Mouse (Mus musculus): ENCODE data around the gene Rsph4a. TPM values are rescaled to one million over a fixed set of nuclear protein-coding genes. Genes with fewer than 3 reads are reported as not detected.
"Not testable (repeated sequence)": the region's sequence is repeated elsewhere in the genome, so short reads cannot be mapped to it uniquely, and the experiment has no call there.

Gene Rsph4a
- polyA plus RNA-seq (2012; rRNA removed) = 0.05 TPM in 1 of 2 replicates, not detected in the other

- 6% methylated on average over 17 of the region's 17 CpGs for WGBS
- TF ChIP-seq CTCF (IDR thresholded peaks at IDR 0.05; ENCODE audit: extremely low read depth, insufficient read length, insufficient replicate concordance, low read depth, low read length) (no peak), POLR2A (IDR thresholded peaks at IDR 0.05; ENCODE audit: low read depth, low read length) (no peak)
- Histone ChIP-seq H3K4me3 (ENCODE audit: low read depth, low read length) (peak within 1 kb of the TSS; percentile 15), H3K36me3 (ENCODE audit: control insufficient read depth, insufficient read depth, low read length) (no peaks in the 10 kb centered on the region), H3K4me1 (ENCODE audit: control insufficient read depth, insufficient read depth, insufficient read length, low read length) (peaks cover 2% of the 10 kb centered on the region; the same call in 1 of the 2 replicates), H3K27ac (ENCODE audit: insufficient read depth, low read depth, low read length) (no peak within 1 kb of the TSS), H3K27me3 (ENCODE audit: control insufficient read depth, insufficient read depth, low read length) (no peaks in the 10 kb centered on the region)
Measured at GRCm38 (mm10) chr10:33904530-33905481, at the start of gene Rsph4a. TSS of gene Rsph4a (plus strand) at chr10:33905111.

- no peak within 1 kb of the TSS for H3K27ac ChIP-seq (ENCODE audit: insufficient read depth, low read depth, low read length)
- no peak within 1 kb of the TSS for H3K4me3 ChIP-seq (ENCODE audit: low read depth, low read length)
- no peaks in the 10 kb centered on the region for H3K27me3 ChIP-seq (ENCODE audit: control insufficient read depth, insufficient read depth, low read length)
- no peaks in the 10 kb centered on the region for H3K36me3 ChIP-seq (ENCODE audit: control insufficient read depth, insufficient read depth, low read length)
- H3K4me1 ChIP-seq (ENCODE audit: control insufficient read depth, insufficient read depth, insufficient read length, low read length) = no peaks in the 10 kb centered on the region
- no peak for TF ChIP-seq POLR2A (IDR thresholded peaks at IDR 0.05; ENCODE audit: low read depth, low read length)
- no peak for TF ChIP-seq CTCF (IDR thresholded peaks at IDR 0.05; ENCODE audit: extremely low read depth, insufficient read length, insufficient replicate concordance, low read depth, low read length)
Measured at GRCm38 (mm10) chr10:33857421-33857820, 47.5 kb upstream of the Rsph4a start, which contains the start of gene Sult3a1. TSS of gene Sult3a1 (plus strand) at chr10:33857721.

- TF ChIP-seq CTCF (IDR thresholded peaks at IDR 0.05; ENCODE audit: extremely low read depth, insufficient read length, insufficient replicate concordance, low read depth, low read length) (no peak), POLR2A (IDR thresholded peaks at IDR 0.05; ENCODE audit: low read depth, low read length) (no peak)
- Histone ChIP-seq H3K27me3 (ENCODE audit: control insufficient read depth, insufficient read depth, low read length) (no peaks in the 10 kb centered on the region), H3K4me1 (ENCODE audit: control insufficient read depth, insufficient read depth, insufficient read length, low read length) (no peaks in the 10 kb centered on the region), H3K27ac (ENCODE audit: insufficient read depth, low read depth, low read length) (no peak overlapping the region), H3K36me3 (ENCODE audit: control insufficient read depth, insufficient read depth, low read length) (no peaks in the 10 kb centered on the region), H3K4me3 (ENCODE audit: low read depth, low read length) (no peak overlapping the region)
- WGBS = 44% methylated on average over 2 of the region's 2 CpGs
Measured at GRCm38 (mm10) chr10:33865994-33866393, 38.9 kb upstream of the Rsph4a start.

- H3K4me1 ChIP-seq (ENCODE audit: control insufficient read depth, insufficient read depth, insufficient read length, low read length) = no peaks in the 10 kb centered on the region
- no peaks in the 10 kb centered on the region for H3K27me3 ChIP-seq (ENCODE audit: control insufficient read depth, insufficient read depth, low read length)
- no peaks in the 10 kb centered on the region for H3K36me3 ChIP-seq (ENCODE audit: control insufficient read depth, insufficient read depth, low read length)
- no peak overlapping the region for H3K4me3 ChIP-seq (ENCODE audit: low read depth, low read length)
- no peak for TF ChIP-seq POLR2A (IDR thresholded peaks at IDR 0.05; ENCODE audit: low read depth, low read length)
- no peak for TF ChIP-seq CTCF (IDR thresholded peaks at IDR 0.05; ENCODE audit: extremely low read depth, insufficient read length, insufficient replicate concordance, low read depth, low read length)
- 14% methylated on average over 1 of the region's 1 CpGs for WGBS
- no peak overlapping the region for H3K27ac ChIP-seq (ENCODE audit: insufficient read depth, low read depth, low read length)
Measured at GRCm38 (mm10) chr10:33870441-33870840, 34.5 kb upstream of the Rsph4a start.

- TF ChIP-seq CTCF (IDR thresholded peaks at IDR 0.05; ENCODE audit: extremely low read depth, insufficient read length, insufficient replicate concordance, low read depth, low read length) = no peak
- TF ChIP-seq POLR2A (IDR thresholded peaks at IDR 0.05; ENCODE audit: low read depth, low read length) = no peak
- Histone ChIP-seq H3K36me3 (ENCODE audit: control insufficient read depth, insufficient read depth, low read length) (no peaks in the 10 kb centered on the region), H3K27me3 (ENCODE audit: control insufficient read depth, insufficient read depth, low read length) (no peaks in the 10 kb centered on the region), H3K4me3 (ENCODE audit: low read depth, low read length) (no peak overlapping the region), H3K4me1 (ENCODE audit: control insufficient read depth, insufficient read depth, insufficient read length, low read length) (no peaks in the 10 kb centered on the region), H3K27ac (ENCODE audit: insufficient read depth, low read depth, low read length) (no peak overlapping the region)
- 84% methylated on average over 2 of the region's 2 CpGs for WGBS
Measured at GRCm38 (mm10) chr10:33872672-33873398, 32.1 kb upstream of the Rsph4a start.

- H3K27me3 ChIP-seq (ENCODE audit: control insufficient read depth, insufficient read depth, low read length); H3K4me3 ChIP-seq (ENCODE audit: low read depth, low read length); H3K4me1 ChIP-seq (ENCODE audit: control insufficient read depth, insufficient read depth, insufficient read length, low read length); H3K36me3 ChIP-seq (ENCODE audit: control insufficient read depth, insufficient read depth, low read length); H3K27ac ChIP-seq (ENCODE audit: insufficient read depth, low read depth, low read length): not testable (repeated sequence)
- 85% methylated on average over 2 of the region's 2 CpGs for WGBS
Measured at GRCm38 (mm10) chr10:33882411-33882810, 22.5 kb upstream of the Rsph4a start.

- H3K27me3 ChIP-seq (ENCODE audit: control insufficient read depth, insufficient read depth, low read length); H3K27ac ChIP-seq (ENCODE audit: insufficient read depth, low read depth, low read length); H3K4me1 ChIP-seq (ENCODE audit: control insufficient read depth, insufficient read depth, insufficient read length, low read length); H3K36me3 ChIP-seq (ENCODE audit: control insufficient read depth, insufficient read depth, low read length); H3K4me3 ChIP-seq (ENCODE audit: low read depth, low read length): not testable (repeated sequence)
- 47% methylated on average over 1 of the region's 1 CpGs for WGBS
Measured at GRCm38 (mm10) chr10:33901520-33901919, 3.4 kb upstream of the Rsph4a start.

Measured in small intestine, adult 2 months (tissue).